Mouse (Mus musculus): ENCODE results near the gene Nme1. TPM values are rescaled to one million over a fixed set of nuclear protein-coding genes. Genes with fewer than 3 reads are reported as not detected.
A peak's percentile ranks its signal among the peaks of the same experiment; 100 is the strongest.

Nme1 gene
- polyA plus RNA-seq, 1 experiment from 2014 or later, result 136 TPM

DNA sequence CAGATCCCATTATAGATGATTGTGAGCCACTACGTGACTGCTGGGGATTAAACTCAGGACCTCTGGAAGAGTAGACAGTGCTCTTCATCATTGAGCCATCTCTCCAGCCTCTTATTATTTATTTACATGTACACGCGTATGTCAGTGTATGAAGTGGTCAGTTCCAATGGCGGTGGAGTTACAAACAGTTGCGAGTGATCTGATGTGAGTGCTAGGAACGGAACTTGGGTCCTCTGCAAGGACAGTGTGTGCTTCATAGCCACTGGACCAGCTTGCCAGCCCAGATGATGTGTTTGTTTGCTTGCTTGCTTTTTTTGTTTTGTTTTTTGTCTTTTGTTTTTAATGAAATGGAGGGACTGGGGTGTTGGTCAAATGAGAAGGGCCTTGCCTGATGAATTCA, 850 bp upstream of the Nme1 start:
- Histone ChIP-seq H3K4me3 (replicated peaks; ENCODE audit: low read length) (no peak overlapping the region), H3K9ac (ENCODE audit: low read length) (no peak overlapping the region), H3K9me3 (replicated peaks; ENCODE audit: control insufficient read depth, low read length) (no peaks in the 10 kb centered on the region), H3K27ac (ENCODE audit: low read length) (no peak overlapping the region), H3K4me1 (ENCODE audit: control insufficient read depth, insufficient read depth, low read length) (peaks cover 6% of the 10 kb centered on the region), H3K4me2 (ENCODE audit: low read depth, low read length) (no peak overlapping the region), H3K36me3 (ENCODE audit: control insufficient read depth, insufficient read depth, low read length) (peaks cover 7% of the 10 kb centered on the region; the same call in 1 of the 2 replicates), H3K27me3 (ENCODE audit: control insufficient read depth, insufficient read depth, low read length) (no peaks in the 10 kb centered on the region)
- no peak for ATAC-seq (ENCODE audit: insufficient read depth, low FRiP score)
- WGBS, result 93% methylated on average over 6 of the region's 6 CpGs

- WGBS, result 39% methylated on average over 6 of the region's 6 CpGs
- H3K9ac ChIP-seq (ENCODE audit: low read length), result no peak overlapping the region; the same call in 1 of the 2 replicates
- H3K4me3 ChIP-seq (replicated peaks; ENCODE audit: low read length), result peak overlapping the region; percentile 69
- no peaks in the 10 kb centered on the region for H3K9me3 ChIP-seq (replicated peaks; ENCODE audit: control insufficient read depth, low read length)
- no peak; the same call in 1 of the 2 replicates for ATAC-seq (ENCODE audit: insufficient read depth, low FRiP score)
- no peaks in the 10 kb centered on the region for H3K27me3 ChIP-seq (ENCODE audit: control insufficient read depth, insufficient read depth, low read length)
- H3K4me2 ChIP-seq (ENCODE audit: low read depth, low read length), result peak overlapping the region; percentile 29
- peaks cover 6% of the 10 kb centered on the region for H3K4me1 ChIP-seq (ENCODE audit: control insufficient read depth, insufficient read depth, low read length)
- no peak overlapping the region for H3K27ac ChIP-seq (ENCODE audit: low read length)
- H3K36me3 ChIP-seq (ENCODE audit: control insufficient read depth, insufficient read depth, low read length), result peaks cover 7% of the 10 kb centered on the region; the same call in 1 of the 2 replicates
These were observed 467 bp upstream of the Nme1 start for GRCm38 (mm10) chr11:93968848-93969128.

DNA sequence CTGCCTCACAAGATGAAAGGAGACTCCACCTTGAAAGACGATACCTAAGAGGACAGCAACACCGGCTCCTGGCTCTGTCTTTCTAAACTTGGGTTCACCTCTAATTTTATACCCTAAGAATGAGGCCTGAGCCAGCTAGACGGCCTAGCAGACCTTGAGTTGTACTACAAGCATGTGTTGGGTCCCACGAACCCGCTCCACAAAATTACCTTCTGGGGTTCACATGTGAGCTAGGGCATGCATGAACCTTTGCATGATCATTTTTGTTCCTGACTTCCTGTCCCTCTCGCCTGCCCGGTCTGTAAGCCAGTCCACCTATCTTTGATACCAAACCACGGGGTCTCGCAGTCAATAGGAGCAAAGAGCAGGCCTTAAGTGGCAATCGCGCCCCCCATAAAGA, 940 bp downstream of the Nme1 start:
- peak overlapping the region; percentile 84 for H3K4me2 ChIP-seq (ENCODE audit: low read depth, low read length)
- H3K27me3 ChIP-seq (ENCODE audit: control insufficient read depth, insufficient read depth, low read length), result no peaks in the 10 kb centered on the region
- peak overlapping the region; percentile 69 for H3K4me3 ChIP-seq (replicated peaks; ENCODE audit: low read length)
- peak overlapping the region; percentile 58 for H3K27ac ChIP-seq (ENCODE audit: low read length)
- no peaks in the 10 kb centered on the region for H3K9me3 ChIP-seq (replicated peaks; ENCODE audit: control insufficient read depth, low read length)
- 3% methylated on average over 11 of the region's 11 CpGs for WGBS
- peaks cover 6% of the 10 kb centered on the region for H3K4me1 ChIP-seq (ENCODE audit: control insufficient read depth, insufficient read depth, low read length)
- ATAC-seq (ENCODE audit: insufficient read depth, low FRiP score), result no peak
- H3K36me3 ChIP-seq (ENCODE audit: control insufficient read depth, insufficient read depth, low read length), result peaks cover 10% of the 10 kb centered on the region; the same call in 1 of the 2 replicates
- H3K9ac ChIP-seq (ENCODE audit: low read length), result peak overlapping the region; percentile 81

DNA sequence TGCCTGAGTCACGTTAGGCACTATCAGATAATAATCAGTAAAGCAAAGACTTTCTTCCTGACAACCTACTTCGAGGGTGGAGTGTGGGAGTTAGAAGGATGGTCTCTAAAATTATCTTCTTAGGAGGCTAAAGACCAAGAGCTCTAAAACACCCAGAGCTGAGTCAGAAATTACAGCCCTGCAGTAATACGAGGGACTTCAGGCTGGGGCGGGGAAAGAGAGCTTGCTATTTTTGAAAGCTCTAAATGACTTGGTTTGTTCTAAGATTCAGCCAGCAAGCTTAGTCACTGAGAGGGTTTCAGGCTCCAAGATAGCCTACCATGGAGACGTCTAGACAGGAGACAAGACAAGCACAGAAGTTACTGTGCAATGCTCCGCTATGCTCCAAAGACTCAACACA, 2.9 kb downstream of the Nme1 start:
- H3K9me3 ChIP-seq (replicated peaks; ENCODE audit: control insufficient read depth, low read length), result no peaks in the 10 kb centered on the region
- no peak overlapping the region for H3K4me2 ChIP-seq (ENCODE audit: low read depth, low read length)
- no peaks in the 10 kb centered on the region for H3K27me3 ChIP-seq (ENCODE audit: control insufficient read depth, insufficient read depth, low read length)
- 86% methylated on average over 6 of the region's 6 CpGs for WGBS
- peaks cover 6% of the 10 kb centered on the region for H3K4me1 ChIP-seq (ENCODE audit: control insufficient read depth, insufficient read depth, low read length)
- H3K36me3 ChIP-seq (ENCODE audit: control insufficient read depth, insufficient read depth, low read length), result peaks cover 15% of the 10 kb centered on the region; the same call in 1 of the 2 replicates
- ATAC-seq (ENCODE audit: insufficient read depth, low FRiP score), result no peak
- no peak overlapping the region for H3K9ac ChIP-seq (ENCODE audit: low read length)
- H3K4me3 ChIP-seq (replicated peaks; ENCODE audit: low read length), result no peak overlapping the region
- no peak overlapping the region for H3K27ac ChIP-seq (ENCODE audit: low read length)

- ATAC-seq (ENCODE audit: insufficient read depth, low FRiP score), result no peak
- Histone ChIP-seq H3K9ac (ENCODE audit: low read length) (no peak overlapping the region), H3K36me3 (ENCODE audit: control insufficient read depth, insufficient read depth, low read length) (peaks cover 19% of the 10 kb centered on the region; the same call in 1 of the 2 replicates), H3K27ac (ENCODE audit: low read length) (no peak overlapping the region), H3K4me1 (ENCODE audit: control insufficient read depth, insufficient read depth, low read length) (peaks cover 6% of the 10 kb centered on the region), H3K9me3 (replicated peaks; ENCODE audit: control insufficient read depth, low read length) (no peaks in the 10 kb centered on the region), H3K27me3 (ENCODE audit: control insufficient read depth, insufficient read depth, low read length) (no peaks in the 10 kb centered on the region), H3K4me3 (replicated peaks; ENCODE audit: low read length) (no peak overlapping the region), H3K4me2 (ENCODE audit: low read depth, low read length) (no peak overlapping the region)
- WGBS, result 86% methylated on average over 4 of the region's 4 CpGs
These were observed 5.3 kb downstream of the Nme1 start for GRCm38 (mm10) chr11:93963013-93963412.

DNA sequence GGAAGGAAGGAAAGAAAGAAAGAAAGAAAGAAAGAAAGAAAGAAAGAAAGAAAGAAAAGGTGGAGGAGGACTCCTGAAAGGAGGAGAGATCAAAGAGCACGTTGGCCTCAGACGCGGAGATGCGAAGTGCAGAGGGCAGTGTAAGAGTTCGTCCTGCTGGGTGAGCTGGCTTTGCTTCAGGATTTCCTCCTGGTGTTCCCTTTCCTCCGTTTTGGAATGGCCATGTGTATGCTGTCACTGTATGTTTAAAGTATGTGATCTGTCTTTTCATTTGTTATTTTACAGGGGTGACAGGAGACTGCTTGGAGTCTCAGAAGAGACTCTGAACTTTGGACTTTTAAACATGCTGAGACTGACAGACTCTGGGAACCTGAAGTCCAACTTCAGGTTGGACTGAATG, 6.8 kb downstream of the Nme1 start:
- Histone ChIP-seq H3K9ac (ENCODE audit: low read length) (no peak overlapping the region), H3K4me2 (ENCODE audit: low read depth, low read length) (no peak overlapping the region), H3K9me3 (replicated peaks; ENCODE audit: control insufficient read depth, low read length) (no peaks in the 10 kb centered on the region), H3K27me3 (ENCODE audit: control insufficient read depth, insufficient read depth, low read length) (no peaks in the 10 kb centered on the region), H3K4me3 (replicated peaks; ENCODE audit: low read length) (no peak overlapping the region), H3K36me3 (ENCODE audit: control insufficient read depth, insufficient read depth, low read length) (peaks cover 19% of the 10 kb centered on the region; the same call in 1 of the 2 replicates), H3K4me1 (ENCODE audit: control insufficient read depth, insufficient read depth, low read length) (peaks cover 2% of the 10 kb centered on the region), H3K27ac (ENCODE audit: low read length) (no peak overlapping the region)
- 79% methylated on average over 6 of the region's 6 CpGs for WGBS
- ATAC-seq (ENCODE audit: insufficient read depth, low FRiP score), result no peak

- peaks cover 12% of the 10 kb centered on the region; the same call in 1 of the 2 replicates for H3K36me3 ChIP-seq (ENCODE audit: control insufficient read depth, insufficient read depth, low read length)
- H3K4me3 ChIP-seq (replicated peaks; ENCODE audit: low read length), result no peak overlapping the region
- H3K27me3 ChIP-seq (ENCODE audit: control insufficient read depth, insufficient read depth, low read length), result no peaks in the 10 kb centered on the region
- no peak for ATAC-seq (ENCODE audit: insufficient read depth, low FRiP score)
- no peak overlapping the region for H3K27ac ChIP-seq (ENCODE audit: low read length)
- H3K9ac ChIP-seq (ENCODE audit: low read length), result no peak overlapping the region
- peaks cover 13% of the 10 kb centered on the region for H3K4me1 ChIP-seq (ENCODE audit: control insufficient read depth, insufficient read depth, low read length)
- H3K9me3 ChIP-seq (replicated peaks; ENCODE audit: control insufficient read depth, low read length), result no peaks in the 10 kb centered on the region
- WGBS, result 82% methylated on average over 4 of the region's 4 CpGs
- H3K4me2 ChIP-seq (ENCODE audit: low read depth, low read length), result no peak overlapping the region
These were observed 10.6 kb downstream of the Nme1 start for GRCm38 (mm10) chr11:93957746-93958145.

DNA sequence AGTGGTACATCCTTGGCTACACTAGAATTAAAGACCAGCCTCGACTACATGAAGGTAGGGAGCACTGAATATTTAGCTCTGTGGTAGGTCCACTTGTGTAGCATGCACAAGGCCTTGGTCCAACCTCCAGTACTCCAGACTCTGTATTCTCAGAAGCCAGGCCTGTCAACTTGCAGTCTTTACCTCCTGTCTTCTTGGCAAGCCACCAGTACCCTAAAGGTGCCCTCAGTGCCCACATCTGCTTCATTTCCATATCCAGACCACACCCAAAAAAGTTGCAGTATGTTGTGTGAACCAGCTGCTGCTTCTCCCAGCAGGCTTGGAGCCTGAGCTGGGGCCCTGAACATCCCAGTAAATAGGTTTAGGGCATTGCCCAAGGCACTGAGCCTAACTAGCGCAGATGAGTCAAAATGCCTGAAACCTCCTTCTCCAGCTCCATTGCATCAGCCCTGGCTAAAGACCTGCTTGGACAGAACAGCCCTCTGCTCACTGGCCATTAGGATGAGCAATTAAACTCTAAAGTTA, 11.2 kb downstream of the Nme1 start:
- H3K27ac ChIP-seq (ENCODE audit: low read length), result no peak overlapping the region; the same call in 1 of the 2 replicates

DNA sequence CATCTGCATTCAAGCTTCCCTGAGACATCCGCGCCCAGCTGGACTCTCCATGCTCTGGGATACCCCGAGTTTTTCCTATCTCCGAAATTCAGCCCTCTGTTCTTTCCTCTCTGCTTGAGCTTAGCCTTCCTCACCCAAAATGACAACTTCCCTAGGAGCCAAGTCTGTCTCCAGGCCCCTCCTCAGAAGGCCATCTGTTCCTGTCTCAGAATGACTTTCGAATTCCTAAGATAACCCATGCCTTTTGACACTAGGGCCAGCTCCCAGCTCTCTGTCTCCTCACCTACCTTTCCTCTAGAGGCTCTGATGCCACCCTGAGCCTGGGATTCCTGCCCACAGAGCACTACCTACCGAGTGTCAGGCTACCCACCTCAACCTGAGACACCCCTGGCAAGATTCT, 12.2 kb downstream of the Nme1 start, which contains the start of gene Nme2:
Gene Nme2, minus strand, starts transcription at position 101 of the 400 bp plus-strand sequence.
- ATAC-seq (ENCODE audit: insufficient read depth, low FRiP score), result 0 out of 2 replicates have a peak, but pooled peaks have one; percentile 5
- 5% methylated on average over 6 of the region's 6 CpGs for WGBS
- Histone ChIP-seq H3K4me1 (ENCODE audit: control insufficient read depth, insufficient read depth, low read length) (peaks cover 13% of the 10 kb centered on the region), H3K4me2 (ENCODE audit: low read depth, low read length) (peak within 1 kb of the TSS; percentile 87), H3K9ac (ENCODE audit: low read length) (peak within 1 kb of the TSS; percentile 82), H3K4me3 (replicated peaks; ENCODE audit: low read length) (peak within 1 kb of the TSS; percentile 76), H3K36me3 (ENCODE audit: control insufficient read depth, insufficient read depth, low read length) (peaks cover 8% of the 10 kb centered on the region; the same call in 1 of the 2 replicates), H3K9me3 (replicated peaks; ENCODE audit: control insufficient read depth, low read length) (no peaks in the 10 kb centered on the region), H3K27me3 (ENCODE audit: control insufficient read depth, insufficient read depth, low read length) (no peaks in the 10 kb centered on the region), H3K27ac (ENCODE audit: low read length) (peak within 1 kb of the TSS; percentile 97)

More for the DNA sequence above, 11.2 kb downstream of the Nme1 start:
- Histone ChIP-seq H3K4me3 (replicated peaks; ENCODE audit: low read length) (no peak overlapping the region), H3K27me3 (ENCODE audit: control insufficient read depth, insufficient read depth, low read length) (no peaks in the 10 kb centered on the region), H3K9ac (ENCODE audit: low read length) (no peak overlapping the region), H3K9me3 (replicated peaks; ENCODE audit: control insufficient read depth, low read length) (no peaks in the 10 kb centered on the region), H3K36me3 (ENCODE audit: control insufficient read depth, insufficient read depth, low read length) (peaks cover 8% of the 10 kb centered on the region; the same call in 1 of the 2 replicates), H3K4me1 (ENCODE audit: control insufficient read depth, insufficient read depth, low read length) (peaks cover 13% of the 10 kb centered on the region), H3K4me2 (ENCODE audit: low read depth, low read length) (no peak overlapping the region)
- 88% methylated on average over 2 of the region's 2 CpGs for WGBS
- no peak for ATAC-seq (ENCODE audit: insufficient read depth, low FRiP score)
